Mouse (Mus musculus) erythroblast, embryonic 14.5 days (primary cell): ENCODE data around the gene Gm364.

Experiments
- GATA1 ChIP-seq: IDR thresholded peaks from 2 replicates; pipeline ENCODE4 v1.6.1; 2012; ENCODE audit warnings: low read length, inconsistent platforms, mixed read lengths
- TAL1 ChIP-seq: IDR thresholded peaks from 3 replicates; pipeline ENCODE4 v1.6.1; 2012; ENCODE audit warnings: low read length, inconsistent platforms, mixed read lengths

DNA sequence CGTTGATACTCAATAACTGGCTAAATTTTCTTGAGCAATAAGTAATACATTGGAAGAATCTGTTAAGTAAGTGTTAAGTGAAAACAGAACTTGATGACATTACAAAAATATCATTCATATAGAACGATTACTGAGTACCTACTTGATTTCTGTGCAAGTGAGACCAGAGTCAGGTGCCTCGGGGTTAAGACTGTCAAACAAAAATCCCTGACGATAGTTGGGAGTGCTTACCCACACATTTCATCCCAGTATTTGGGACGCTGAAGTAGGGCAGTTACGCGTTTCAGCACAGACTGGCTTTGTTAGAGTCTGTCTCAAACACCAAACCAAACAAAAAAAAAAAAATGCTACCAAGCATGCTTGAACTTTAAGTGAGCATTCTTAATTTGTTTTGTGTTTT lies 15.5 kb upstream of the Gm364 start:
- TF ChIP-seq TAL1: no peak
- no peak for TF ChIP-seq GATA1
